14 mouse cellular contexts compared by ENCODE assay signal in the genomic region with DNA sequence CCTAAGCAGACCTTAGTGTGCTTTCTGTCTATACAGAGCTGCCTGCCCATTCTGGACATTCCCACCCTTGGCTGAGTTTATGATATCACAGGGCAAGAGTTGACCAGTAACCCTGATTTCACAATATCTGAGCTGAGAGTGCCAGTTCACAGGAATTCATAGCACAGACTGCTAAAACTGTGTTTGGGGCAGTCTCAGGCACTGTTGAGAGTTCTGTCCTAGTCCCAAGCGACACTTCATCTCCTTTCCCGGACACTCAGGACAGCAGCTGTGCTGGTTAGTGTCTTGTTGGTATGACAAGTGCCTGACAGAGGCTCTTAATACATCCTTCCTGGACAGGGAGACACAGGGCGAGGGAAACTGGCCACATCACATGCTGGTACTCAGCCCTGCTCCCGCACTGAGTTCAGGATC. TPM values are rescaled to one million over a fixed set of nuclear protein-coding genes. Genes with fewer than 3 reads are reported as not detected.
DNase-seq lines count a peak whose midpoint lies in the region; ATAC-seq lines count a peak whose summit lies in the region.
"Had no signal": no experiment of that assay in that cellular context is flagged by ENCODE, and none has a peak within 500 bp of the region (broad histone marks: within the 10 kb centered on the region; RNA-seq: fewer than 3 reads in every experiment).

No protein-coding gene starts in this region.

- H3K4me3 ChIP-seq in heart, embryonic 12.5 days: no peak overlapping the region
- H3K4me3 ChIP-seq in liver, embryonic 16.5 days (ENCODE audit: low read depth, low read length): no peak overlapping the region
- H3K4me3 ChIP-seq: erythroblast, embryonic 14.5 days; hindbrain, embryonic 13.5 days; megakaryocyte, embryonic 14.5 days had no signal

- intact Hi-C loops in heart, postnatal 14 days (cut with DNase I): no loop called here

- 22% methylated on average over 4 of the region's 4 CpGs for WGBS in heart, embryonic 12.5 days
- WGBS in liver, embryonic 16.5 days (ENCODE audit: insufficient replicate concordance): 64% methylated on average over 4 of the region's 4 CpGs

- H3K9ac ChIP-seq in heart, embryonic 12.5 days: peak overlapping the region; percentile 24; the same call in 1 of the 2 replicates
- no peak overlapping the region for H3K9ac ChIP-seq in liver, embryonic 16.5 days (ENCODE audit: low read depth, low read length)
- H3K9ac ChIP-seq: hindbrain, embryonic 13.5 days had no signal

- H3K4me1 ChIP-seq in heart, embryonic 12.5 days (replicated peaks): peaks cover 99% of the 10 kb centered on the region
- H3K4me1 ChIP-seq in liver, embryonic 16.5 days (ENCODE audit: control insufficient read depth, low read depth, low read length): peaks cover 19% of the 10 kb centered on the region

- no peaks in the 10 kb centered on the region for H3K27me3 ChIP-seq in heart, embryonic 12.5 days (replicated peaks)
- H3K27me3 ChIP-seq in liver, embryonic 16.5 days (ENCODE audit: control insufficient read depth, insufficient read depth, low read depth, low read length): no peaks in the 10 kb centered on the region
- H3K27me3 ChIP-seq: CH12.LX; hindbrain, embryonic 13.5 days; megakaryocyte, embryonic 14.5 days had no signal

- H3K36me3 ChIP-seq in heart, embryonic 12.5 days: no peaks in the 10 kb centered on the region
- H3K36me3 ChIP-seq in liver, embryonic 16.5 days (ENCODE audit: control insufficient read depth, insufficient read depth): no peaks in the 10 kb centered on the region
- H3K36me3 ChIP-seq: hindbrain, embryonic 13.5 days had no signal

- ATAC-seq in heart, embryonic 12.5 days (ENCODE audit: insufficient number of reproducible peaks, low FRiP score): peak; percentile 39; the same call in 1 of the 2 replicates
- peak; percentile 76 for ATAC-seq in liver, embryonic 16.5 days (ENCODE audit: low read depth)
- no peak for ATAC-seq in frontal cortex, adult (ENCODE audit: low TSS enrichment)

- peak overlapping the region; percentile 20; the same call in 1 of the 2 replicates for H3K4me2 ChIP-seq in heart, embryonic 12.5 days
- H3K4me2 ChIP-seq in liver, embryonic 16.5 days (ENCODE audit: low read depth, low read length): no peak overlapping the region
- H3K4me2 ChIP-seq: hindbrain, embryonic 13.5 days had no signal

- no peak for DNase-seq in heart, postnatal 14 days
- DNase-seq in 3T3-L1 (ENCODE audit: low read depth, low spot score) (peak; percentile 50), adipocyte (ENCODE audit: low spot score) (peak; percentile 89)
- DNase-seq in layer of hippocampus, postnatal 25 days (ENCODE audit: extremely low spot score in 1 of 2, low spot score in 1 of 2): no peak
- DNase-seq in retina, postnatal 1 day: no peak
- DNase-seq: left cerebral cortex, postnatal 4 days; spleen, adult 18-20 months had no signal

- H3K27ac ChIP-seq in heart, embryonic 12.5 days (ENCODE audit: poor library complexity, severe bottlenecking): peak overlapping the region; percentile 82
- 0 out of 2 replicates have a peak overlapping the region, but pooled peaks have one; percentile 21 for H3K27ac ChIP-seq in liver, embryonic 16.5 days (ENCODE audit: low read length)
- H3K27ac ChIP-seq: hindbrain, embryonic 13.5 days had no signal

- no peaks in the 10 kb centered on the region for H3K9me3 ChIP-seq in heart, embryonic 12.5 days (replicated peaks)
- H3K9me3 ChIP-seq in liver, embryonic 16.5 days (replicated peaks; ENCODE audit: control insufficient read depth, low read length): no peaks in the 10 kb centered on the region
- H3K9me3 ChIP-seq: hindbrain, embryonic 13.5 days; megakaryocyte, embryonic 14.5 days had no signal

RNA-seq across cellular contexts. Expression of a gene that starts 23.5 kb away (rescaled TPM):
- 35.5 and 43.0 TPM in 2 replicates for polyA plus RNA-seq in heart, embryonic 12.5 days (2016; fragmentation: Nextera tagmentation; extraction: Ambion mirVana)
- 10 to 100 TPM; 13.2 to 14.8 TPM for total RNA-seq in heart, postnatal 14 days (2021)
- 4.0 and 4.2 TPM in 2 replicates for polyA plus RNA-seq in liver, embryonic 16.5 days (2015; fragmentation: Nextera tagmentation; extraction: Ambion mirVana)
- total RNA-seq in layer of hippocampus, postnatal 25 days (2021): 100 to 1,000 TPM; 185 to 216 TPM

Comparison
In these comparisons a context has a peak if more than half of its experiments do, and no peak if none do; other contexts are left out.
1. DNase-seq: peak in 3T3-L1 (single experiment) and adipocyte (single experiment); none in heart, postnatal 14 days (0 of 2), layer of hippocampus, postnatal 25 days (0 of 2) and retina, postnatal 1 day (single experiment).
2. RNA of a gene that starts 23.5 kb away (total RNA-seq): 185 to 216 TPM in layer of hippocampus, postnatal 25 days; 13.2 to 14.8 TPM in heart, postnatal 14 days; every median in the first group is over 10 times any median in the second.